Mouse (Mus musculus): Measurements from ENCODE around the gene Dnajb1.

Gene Dnajb1

DNA sequence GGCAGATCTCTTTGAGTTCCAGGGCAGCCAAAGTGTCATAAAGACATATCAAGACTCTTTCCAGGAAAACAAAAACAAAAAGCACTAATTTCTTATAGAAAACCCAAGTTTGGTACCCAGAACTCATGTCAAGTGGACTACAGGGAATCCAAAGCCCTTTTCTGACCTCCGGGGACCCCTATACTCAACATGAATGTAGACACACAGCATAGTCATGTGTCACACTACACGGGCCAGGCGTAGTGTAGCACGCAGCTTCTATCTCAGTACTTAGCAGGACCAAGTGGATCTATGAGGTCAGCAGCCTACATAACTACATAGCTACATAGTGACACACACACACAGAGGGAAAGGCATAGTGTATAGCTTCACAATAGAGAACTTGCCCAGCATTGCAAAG is 5.7 kb downstream of the Dnajb1 start:
- DNase-seq, result no peak

DNA sequence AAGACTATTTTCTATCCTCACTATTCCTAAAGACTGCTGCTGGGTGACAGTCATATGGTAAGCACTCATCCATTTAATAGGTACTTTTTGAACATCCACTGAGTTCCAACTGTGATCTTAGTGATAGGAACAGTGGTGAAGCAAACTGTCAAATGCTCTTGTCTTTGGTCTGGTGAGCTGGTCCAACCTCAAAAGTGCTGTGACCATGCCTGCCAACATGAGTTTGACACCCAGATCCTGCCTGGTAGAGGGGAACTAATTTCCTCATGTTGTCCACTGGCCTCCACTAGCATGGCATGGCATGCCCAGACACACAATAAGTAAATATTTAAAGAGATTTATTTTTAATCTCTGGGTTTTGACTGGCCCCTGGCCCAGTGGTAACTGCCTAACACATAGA is 8.6 kb downstream of the Dnajb1 start:
- DNase-seq, result no peak

DNA sequence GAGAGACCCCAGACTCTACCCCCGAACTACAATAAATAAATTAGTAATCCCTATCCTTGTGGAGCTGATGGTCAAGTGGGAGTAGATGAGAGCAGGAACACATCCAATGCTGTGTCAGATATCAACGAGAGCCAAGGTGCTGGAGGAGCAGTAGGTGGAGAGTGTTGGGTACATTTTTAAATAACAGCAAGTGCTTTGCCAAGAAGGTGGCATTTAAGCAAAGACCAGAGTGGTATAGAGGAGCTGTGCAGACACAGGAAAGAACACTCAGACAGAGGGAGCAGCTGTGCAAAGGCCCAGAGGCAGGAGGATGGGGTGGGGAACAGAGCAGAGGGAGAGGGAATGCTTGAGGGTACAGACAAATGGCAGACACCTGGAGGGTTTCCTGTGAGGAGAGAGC is 9.1 kb downstream of the Dnajb1 start:
- no peak for DNase-seq

DNA sequence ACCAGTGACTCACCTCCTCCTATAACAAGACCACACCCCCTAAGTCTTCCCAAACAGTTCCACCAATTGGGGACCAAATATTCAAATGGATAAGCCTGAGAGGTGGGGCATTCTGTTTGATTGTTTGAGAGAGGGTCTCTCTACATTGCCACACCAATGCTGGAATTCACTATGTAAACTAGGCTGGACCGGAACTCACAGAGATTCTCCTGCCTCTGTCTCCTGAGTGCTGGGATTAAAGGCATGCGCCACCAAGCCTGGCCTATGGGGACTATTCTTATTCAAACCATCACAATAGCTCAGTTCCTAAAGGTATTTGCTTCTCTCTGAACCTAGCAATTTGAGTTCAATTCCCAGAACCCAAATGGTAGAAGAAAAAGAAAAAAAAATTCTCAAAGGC is 10.6 kb downstream of the Dnajb1 start:
- DNase-seq, result no peak

DNA sequence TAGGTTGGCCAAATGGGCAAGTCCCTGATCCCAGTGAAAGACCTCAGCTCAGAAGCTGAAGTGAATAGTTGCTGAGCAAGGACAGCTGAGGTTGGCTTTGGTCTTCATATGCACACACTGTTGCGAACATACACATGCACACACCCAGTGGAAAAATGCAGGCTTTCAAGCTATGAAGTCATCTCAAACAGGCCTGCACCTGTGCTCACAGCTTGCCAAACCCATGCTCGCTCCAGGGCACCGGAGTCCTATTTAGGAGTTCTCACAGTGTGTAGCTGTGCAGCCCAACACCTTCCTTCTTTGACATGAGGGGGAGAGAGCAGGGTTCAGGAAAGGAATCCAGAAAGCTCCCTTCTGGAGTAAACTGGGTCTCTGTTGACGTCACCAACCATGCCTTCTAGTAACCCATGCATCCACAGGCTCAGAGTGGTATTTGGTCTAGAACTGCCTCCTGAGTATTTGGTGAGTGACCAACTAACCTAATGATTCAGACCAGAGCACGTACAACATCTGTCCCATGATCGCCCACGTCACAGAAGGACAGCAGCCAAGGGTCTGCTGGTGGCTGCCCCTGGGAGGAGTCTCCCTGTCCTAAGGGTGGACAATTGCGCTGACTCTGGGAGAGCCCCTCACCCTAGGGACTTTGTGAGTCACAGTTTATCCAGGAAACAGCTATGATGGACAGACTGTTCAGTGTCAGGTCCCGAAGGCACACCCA is 11.7 kb downstream of the Dnajb1 start:
- no peak for DNase-seq

DNA sequence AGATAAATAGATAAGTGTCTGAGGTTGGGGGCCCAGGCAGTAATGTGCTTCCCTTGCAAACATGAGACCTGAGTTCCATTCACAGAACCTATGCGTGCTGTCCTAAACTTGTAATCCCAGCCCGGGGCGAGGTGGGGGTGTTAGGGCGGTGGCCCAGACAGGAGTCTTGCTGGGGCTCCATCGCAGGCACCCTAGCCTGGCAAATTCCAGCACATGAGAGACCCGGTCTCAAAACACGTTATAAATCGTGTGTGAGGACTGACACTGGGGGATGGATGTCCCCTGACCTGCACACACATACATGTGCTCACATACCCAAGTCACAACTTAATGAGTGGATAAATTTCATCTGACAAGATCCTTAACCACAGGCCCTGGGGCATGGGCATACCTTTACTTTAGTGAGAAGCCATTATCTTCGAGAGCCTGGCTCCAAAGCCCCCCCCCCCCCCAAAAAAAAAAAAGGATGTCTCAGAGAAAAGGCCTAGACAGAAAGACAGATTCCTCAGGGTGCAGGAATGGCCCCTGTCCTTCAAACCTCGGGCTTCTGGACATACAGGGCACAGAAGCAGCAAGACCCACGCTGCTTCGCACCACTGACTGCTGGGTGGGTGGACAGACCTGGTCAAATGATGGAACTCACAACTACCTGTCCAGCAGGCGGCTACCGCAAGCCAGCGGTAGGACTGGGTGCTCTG is 13.8 kb downstream of the Dnajb1 start:
- no peak for DNase-seq

DNA sequence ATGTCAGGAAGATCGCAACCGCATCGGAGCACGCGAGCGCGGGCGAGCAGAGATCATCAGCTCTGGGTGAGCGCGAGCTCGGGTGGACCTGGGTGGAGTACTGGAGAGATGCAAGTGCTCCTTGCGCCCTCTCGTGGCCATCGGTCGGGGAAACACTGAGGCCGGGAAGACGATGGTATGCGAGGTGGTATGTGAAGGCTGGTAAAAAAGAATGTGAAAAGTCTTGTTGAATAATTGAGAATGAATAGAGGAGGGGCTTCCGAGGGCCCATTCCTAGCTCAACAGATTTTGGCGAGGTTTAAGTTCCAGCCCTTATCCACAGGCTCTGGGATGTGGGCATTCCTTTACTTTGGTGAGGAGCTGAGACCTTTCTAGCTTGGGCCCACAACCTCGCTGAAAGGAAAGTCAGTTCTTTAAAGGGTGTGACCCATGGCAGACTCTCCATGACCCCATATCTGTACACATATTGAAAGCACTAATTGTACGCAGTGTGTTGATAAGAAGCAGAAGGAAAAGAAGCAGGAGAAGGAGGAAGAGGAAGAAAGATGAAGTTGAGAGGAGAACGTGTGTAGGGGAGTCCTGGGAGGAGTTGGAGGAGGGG is 14.5 kb downstream of the Dnajb1 start:
- peak; percentile 95 for DNase-seq

DNA sequence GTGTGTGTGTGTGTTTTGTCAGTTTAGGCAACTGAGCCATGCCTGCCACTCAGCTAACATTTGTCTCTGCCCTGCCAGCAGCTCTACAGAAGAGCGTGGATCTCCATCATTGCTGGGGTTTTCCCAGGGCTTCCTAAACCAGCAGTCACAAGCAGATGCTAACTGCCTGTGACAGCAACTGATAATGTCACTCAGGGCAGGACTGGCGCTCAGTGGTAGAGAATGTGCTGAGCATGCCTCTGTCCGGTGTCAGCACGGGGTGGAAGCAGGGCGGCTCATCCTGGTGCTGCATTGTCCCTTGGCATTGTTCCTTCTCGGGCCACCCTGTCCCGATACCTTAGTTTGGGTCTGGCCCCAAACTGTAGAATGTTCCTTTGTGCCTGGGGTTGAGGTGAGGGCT is 15.6 kb downstream of the Dnajb1 start:
- no peak for DNase-seq

DNA sequence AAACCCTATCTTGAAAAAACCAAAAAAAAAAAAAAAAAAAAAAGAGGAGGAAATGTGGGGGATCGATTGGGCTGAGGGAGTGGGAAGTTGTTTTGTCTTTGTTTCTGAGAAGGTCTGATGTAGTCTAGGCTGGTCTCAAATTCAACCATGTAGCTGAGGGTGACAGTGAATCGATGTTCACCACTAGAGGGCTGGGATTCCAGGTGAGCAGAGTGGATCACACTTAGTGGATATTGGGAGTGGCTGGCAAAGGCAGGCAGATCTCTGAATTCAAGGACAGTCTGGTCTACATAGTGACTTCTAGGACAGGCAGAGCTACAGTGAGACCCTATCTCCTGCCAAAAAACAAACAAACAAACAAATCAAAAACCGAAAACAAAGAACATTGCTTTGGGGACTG is 16.7 kb downstream of the Dnajb1 start:
- no peak for DNase-seq

DNA sequence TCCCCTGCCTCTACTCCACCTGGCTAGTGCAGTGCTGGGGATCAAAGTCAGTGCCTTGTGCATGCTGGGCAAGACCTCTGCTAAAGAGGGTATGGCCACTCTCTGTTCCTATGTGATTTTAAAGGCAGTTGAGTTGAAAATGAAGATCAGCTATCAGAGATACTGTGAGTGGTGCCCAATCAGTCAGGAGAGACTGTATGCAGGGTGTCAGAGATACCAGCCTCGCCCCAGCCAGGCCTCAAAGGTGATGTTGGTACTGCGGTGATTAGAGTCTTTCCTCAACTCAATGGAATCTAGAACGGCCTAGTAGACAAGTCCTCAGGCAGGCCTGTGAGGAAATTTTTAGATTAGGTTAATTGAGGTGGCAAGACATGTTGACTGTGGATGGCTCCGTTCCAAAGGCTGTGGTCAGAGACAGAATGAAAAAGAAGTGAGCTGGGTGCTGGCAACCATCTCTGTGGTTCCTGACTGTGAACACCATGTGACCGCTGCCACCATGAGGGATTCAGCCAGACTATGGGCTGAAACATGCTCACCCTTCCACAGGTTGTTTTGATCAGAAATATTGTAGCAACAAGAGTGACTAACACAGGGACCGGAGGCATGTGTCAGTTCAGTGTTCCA is 17.8 kb downstream of the Dnajb1 start:
- DNase-seq, result no peak

DNA sequence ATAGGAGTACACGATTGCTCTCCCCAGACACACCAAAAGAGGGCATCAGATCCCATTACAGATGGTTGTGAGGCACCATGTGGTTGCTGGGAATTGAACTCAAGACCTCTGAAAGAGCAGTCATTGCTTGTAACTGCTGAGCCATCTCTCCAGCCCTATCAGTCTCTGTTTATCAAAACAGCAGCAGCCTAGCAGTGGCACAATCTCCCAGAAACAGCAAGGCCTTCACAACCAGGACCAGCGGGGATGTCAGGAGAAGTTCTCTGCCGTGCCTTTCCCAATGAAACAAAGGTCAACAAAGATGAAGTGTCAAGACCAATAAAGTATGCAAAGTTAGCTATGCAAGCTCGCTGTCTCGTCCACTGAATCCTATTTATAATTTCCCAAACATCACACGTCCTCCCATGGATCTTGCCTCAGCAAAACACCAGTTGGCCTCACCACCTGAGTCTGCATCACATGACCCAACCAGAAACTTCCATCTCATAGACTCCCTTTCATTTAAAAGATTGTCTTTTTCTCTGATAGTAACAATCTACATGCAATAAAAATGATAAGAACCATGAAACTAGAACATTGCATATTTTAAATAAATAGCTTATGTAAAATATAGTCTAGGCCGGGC is 24.2 kb downstream of the Dnajb1 start:
- DNase-seq, result no peak

DNA sequence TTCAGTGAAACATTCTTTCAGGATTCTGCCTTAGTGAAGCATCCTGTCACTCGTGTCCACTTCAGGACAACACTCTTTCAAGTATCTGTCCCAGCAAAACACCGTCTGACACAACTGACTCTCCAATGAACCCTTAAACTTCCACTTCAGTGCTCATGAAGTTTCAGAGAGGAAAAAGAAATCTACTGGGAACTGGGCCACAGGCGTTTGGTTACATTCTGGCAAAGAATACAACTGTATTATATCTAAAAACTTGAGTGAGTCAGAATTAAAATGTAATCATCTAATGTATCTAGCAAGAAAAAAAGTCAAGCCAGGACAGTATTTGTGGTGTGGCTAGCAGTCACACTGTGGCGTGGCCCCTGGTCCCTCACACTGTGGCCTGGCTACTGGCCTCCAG is 30.9 kb downstream of the Dnajb1 start:
- DNase-seq, result no peak

DNA sequence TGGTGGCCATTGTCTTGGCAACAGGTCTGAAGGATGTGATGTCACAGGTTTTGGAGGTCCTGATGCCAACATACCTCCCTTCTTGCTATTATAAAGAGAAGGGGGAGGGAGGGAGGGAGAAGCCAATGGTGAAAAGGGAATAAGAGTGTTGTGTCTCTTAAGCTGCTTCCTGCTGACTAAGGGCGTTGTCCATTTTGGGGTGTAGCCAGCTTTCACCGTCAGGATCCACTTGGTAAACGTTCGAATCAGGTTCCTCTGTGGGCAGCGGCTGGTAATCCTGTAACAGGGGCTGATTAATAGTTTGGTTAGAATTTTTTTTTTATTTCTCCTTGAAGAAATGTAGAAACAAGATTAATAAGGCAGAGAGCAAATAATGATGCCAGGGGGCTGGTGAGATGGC is 31.7 kb downstream of the Dnajb1 start:
- DNase-seq, result no peak

DNA sequence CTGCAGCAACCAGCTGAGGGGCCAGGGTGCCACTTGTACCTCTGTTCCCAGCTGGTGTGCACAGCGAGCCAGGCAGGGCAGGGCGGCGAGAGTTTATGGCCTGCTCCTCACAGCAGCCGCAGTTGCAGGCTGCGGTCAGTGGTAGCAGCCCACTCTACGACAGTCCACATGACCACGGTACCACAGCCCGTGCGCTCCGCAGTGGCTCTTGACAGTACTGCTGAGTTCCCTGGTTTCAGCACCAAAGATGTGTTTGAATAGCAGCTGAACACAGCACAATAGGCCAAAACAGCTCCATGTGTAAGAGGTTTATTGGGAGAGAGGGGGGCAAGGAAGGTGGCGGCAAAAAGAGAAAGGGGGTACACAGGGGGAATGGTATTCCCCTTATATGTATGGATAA is 39.5 kb downstream of the Dnajb1 start:
- no peak for DNase-seq

DNA sequence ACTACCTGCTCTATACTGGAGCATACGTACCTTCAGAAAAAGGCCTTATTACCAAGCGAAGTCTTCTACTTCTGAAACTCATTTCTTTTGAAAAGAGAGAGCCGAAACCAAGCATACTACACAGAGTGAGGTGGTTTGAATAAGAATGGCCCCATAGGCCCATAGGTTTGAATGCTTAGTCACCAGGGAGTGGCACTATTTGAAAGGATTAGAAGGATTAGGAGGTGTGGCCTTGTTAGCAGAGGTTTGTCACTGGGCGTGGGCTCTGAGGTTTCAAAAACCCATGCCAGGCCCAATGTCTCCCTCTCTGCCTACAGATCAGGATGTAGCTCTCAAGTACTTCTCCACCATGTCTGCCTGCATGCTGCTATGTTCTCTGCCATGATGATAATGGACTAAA is 40.0 kb downstream of the Dnajb1 start:
- no peak for DNase-seq

DNA sequence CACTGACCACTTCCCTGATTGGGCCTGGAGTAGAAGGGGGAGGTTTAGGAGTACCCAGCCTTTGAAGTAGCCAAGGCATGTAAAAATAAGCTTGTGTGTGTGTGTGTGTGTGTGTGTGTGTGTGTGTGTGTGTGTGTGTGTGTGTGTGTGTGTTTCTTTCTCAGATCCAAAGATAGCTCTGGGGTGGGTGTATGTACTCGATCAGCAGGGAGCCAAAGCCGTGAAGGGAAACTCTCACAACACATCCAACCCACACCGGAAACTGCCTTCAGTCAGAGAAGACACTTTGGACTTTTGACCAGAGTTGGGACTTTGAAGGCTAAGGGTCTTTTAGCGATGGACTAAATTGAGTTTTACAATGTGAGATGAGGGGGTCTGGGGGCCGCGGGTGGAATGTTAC is 41.7 kb downstream of the Dnajb1 start:
- DNase-seq, result no peak

DNA sequence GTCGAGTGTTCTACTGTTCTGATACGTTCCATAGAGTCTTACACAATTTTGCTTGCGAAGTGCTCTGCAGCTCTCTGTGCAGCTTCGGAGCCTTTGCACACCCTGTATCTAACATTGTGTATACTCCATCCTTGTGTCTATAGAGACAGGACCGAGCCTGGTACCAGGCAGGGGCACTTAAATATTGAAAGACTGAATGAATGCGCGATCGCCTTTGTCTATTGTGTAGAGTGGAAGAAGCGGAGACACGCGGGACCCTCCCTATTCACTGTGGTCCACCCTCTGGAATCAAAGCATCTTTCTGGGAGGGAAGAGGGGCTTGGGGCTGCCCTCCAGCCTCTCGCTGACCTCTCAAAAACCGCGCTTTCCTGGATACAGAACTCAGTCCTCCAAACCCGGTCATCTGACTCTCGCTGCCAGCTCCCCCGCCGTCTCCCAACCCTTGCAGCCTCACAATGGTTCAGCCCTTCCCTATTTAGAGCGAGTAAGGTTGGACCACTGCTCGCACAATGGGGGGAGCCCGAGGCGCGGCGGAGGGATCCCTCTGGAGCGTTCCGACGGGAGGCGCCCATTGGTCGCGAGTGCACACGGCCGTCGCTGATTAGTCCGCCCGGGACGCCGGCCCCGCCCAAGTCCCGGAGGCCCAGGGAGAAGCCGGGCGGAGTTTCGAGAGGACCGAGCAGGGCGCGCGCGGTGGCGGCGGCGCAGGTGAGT is 44.2 kb downstream of the Dnajb1 start, which contains the start of gene Gipc1:
Gene Gipc1 (plus strand): TSS at position 648 of the 714 bp plus-strand sequence.
- DNase-seq, result peak; percentile 96

DNA sequence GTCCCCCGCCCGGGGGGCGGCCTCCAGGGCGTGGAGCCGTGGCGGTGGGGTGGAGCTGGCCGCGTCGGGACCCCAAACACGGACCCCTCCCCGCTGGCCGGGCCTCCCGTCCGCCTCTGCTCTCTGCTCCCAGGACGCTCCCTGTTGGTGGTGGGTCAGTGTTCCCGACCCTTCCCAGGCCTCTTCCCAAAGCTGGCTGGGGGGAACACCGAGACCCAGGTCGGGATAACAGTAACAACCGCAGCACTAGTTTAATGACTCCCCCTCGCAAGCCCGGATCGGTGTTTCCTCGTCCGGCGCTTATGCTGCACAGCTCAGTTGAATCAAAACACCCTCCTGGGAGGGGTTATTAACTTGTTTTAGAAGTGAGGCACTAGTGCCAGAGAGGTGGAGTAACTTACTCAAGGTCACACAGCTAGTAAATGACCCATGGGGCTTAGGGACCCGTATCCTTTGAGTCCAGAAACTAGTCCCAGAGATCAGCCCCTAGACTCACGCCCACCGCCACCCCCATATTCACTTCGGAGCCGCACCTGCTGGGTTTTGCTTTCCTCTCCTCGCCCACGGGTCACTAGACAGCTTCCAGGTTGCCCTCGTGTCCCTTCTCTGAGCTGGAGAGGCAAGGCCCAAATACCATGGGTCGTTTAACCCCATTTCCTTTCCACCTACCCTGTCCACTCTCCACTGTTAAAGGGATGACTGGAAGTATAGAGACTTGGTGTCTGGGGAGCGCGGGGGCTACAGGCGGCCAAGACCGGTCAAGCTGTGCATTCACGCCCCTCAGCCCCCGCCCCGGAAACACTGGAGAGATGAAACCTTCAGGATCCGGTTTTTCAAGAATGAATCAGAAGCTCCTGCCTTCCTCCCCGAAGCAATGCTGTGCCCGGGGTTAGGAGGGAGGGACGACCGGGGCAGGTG is 45.0 kb downstream of the Dnajb1 start:
- DNase-seq, result peak; percentile 26

DNA sequence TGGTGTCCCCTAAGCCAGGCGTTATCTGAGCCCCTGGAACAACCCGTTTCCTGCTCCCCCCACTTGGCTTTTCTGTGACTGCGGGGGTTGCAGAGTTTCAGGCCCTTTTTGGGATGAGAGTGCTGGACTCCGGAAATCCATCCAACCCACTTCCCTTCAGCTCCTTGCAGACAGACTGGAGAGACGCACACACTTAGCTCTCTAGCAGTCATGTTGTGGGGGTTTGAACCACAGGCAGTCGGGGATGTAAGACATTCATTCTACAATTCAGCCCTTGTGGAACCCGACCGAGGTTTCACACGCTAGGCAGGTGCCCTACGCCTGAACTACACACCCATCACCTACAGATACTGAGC is 45.6 kb downstream of the Dnajb1 start:
- no peak for DNase-seq

DNA sequence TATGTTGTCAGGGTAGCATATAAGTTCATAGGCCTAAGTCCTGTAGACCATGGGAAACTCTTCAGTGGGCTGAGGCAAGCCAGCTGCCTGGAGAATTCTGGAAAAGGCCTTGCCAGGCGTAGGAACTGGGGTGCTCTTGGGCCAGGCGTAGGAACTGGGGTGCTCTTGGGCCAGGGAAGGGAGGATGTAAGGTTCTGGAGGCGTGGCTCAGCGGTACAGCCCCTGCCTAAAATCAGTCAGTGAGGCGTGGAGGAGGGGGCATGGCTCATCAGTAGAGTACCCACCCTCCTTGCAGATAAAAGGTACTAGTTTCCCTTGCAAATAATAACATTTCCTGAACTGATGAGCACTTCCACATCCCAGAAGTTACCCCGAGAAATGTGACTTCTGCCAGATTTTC is 46.7 kb downstream of the Dnajb1 start:
- DNase-seq, result no peak

DNA sequence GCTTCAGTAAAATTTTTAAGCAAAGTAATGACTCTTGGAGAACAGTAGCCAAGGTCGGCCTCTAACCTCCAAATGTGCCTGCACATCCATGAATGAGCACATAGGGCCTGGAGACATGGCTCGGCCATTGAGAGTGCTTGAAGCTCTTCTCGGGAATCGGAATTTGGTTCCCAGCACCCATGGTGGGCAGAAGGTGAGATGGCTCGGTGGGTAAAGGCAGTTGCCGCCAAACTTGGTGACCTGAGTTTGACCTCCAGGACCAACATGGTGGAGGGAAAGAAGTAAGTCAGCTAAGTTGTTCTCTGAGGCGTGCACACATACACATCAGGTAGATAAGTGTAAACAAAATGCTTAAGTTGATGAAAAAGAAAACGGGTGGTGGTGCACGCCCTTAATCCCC is 48.0 kb downstream of the Dnajb1 start:
- DNase-seq, result no peak
